Mouse (Mus musculus) layer of hippocampus, adult 11-12 months (tissue): ENCODE results near the gene Ptprd.
"Not testable (repeated sequence)": the region's sequence is repeated elsewhere in the genome, so short reads cannot be mapped to it uniquely, and the experiment has no call there.

ENCODE experiments used
- DNase-seq: peaks from one replicate; pipeline ENCODE4 v3.0.0; 2022; ENCODE audit warnings: low spot score

The Ptprd gene

GRCm38 (mm10) chr4:76194762-76195161, 2017.0 kb downstream of the Ptprd start:
- DNase-seq: no peak

GRCm38 (mm10) chr4:76193496-76193895, 2018.3 kb downstream of the Ptprd start:
- DNase-seq: no peak

- DNase-seq: no peak
Observed at GRCm38 (mm10) chr4:76192031-76192430, 2019.7 kb downstream of the Ptprd start.

- no peak for DNase-seq
Observed at GRCm38 (mm10) chr4:76190788-76191187, 2021.0 kb downstream of the Ptprd start.

- DNase-seq: no peak
Observed at GRCm38 (mm10) chr4:76183095-76183494, 2028.7 kb downstream of the Ptprd start.

GRCm38 (mm10) chr4:76179497-76179896, 2032.3 kb downstream of the Ptprd start:
- DNase-seq: no peak

GRCm38 (mm10) chr4:76175086-76175485, 2036.7 kb downstream of the Ptprd start:
- DNase-seq: peak; percentile 43

GRCm38 (mm10) chr4:76155750-76156149, 2056.0 kb downstream of the Ptprd start:
- no peak for DNase-seq

GRCm38 (mm10) chr4:76154190-76154589, 2057.6 kb downstream of the Ptprd start:
- no peak for DNase-seq

- DNase-seq: no peak
Observed at GRCm38 (mm10) chr4:76144925-76145324, 2066.8 kb downstream of the Ptprd start.

GRCm38 (mm10) chr4:76144333-76144732, 2067.4 kb downstream of the Ptprd start:
- no peak for DNase-seq

GRCm38 (mm10) chr4:76137901-76138300, 2073.9 kb downstream of the Ptprd start:
- no peak for DNase-seq

- DNase-seq: no peak
Observed at GRCm38 (mm10) chr4:76136625-76137024, 2075.1 kb downstream of the Ptprd start.

- no peak for DNase-seq
Observed at GRCm38 (mm10) chr4:76091845-76092244, 2119.9 kb downstream of the Ptprd start.

GRCm38 (mm10) chr4:76089866-76090265, 2121.9 kb downstream of the Ptprd start:
- DNase-seq: no peak

- DNase-seq: no peak
Observed at GRCm38 (mm10) chr4:76076051-76076450, 2135.7 kb downstream of the Ptprd start.

- no peak for DNase-seq
Observed at GRCm38 (mm10) chr4:76073286-76073685, 2138.5 kb downstream of the Ptprd start.

GRCm38 (mm10) chr4:76071720-76072119, 2140.0 kb downstream of the Ptprd start:
- DNase-seq: no peak

GRCm38 (mm10) chr4:76056836-76057235, 2154.9 kb downstream of the Ptprd start:
- no peak for DNase-seq

- DNase-seq: no peak
Observed at GRCm38 (mm10) chr4:76045650-76046049, 2166.1 kb downstream of the Ptprd start.

- DNase-seq: no peak
Observed at GRCm38 (mm10) chr4:76044802-76045201, 2167.0 kb downstream of the Ptprd start.

GRCm38 (mm10) chr4:76037178-76037577, 2174.6 kb downstream of the Ptprd start:
- DNase-seq: not testable (repeated sequence)

GRCm38 (mm10) chr4:76025571-76026325, 2186.0 kb downstream of the Ptprd start:
- DNase-seq: no peak

- DNase-seq: no peak
Observed at GRCm38 (mm10) chr4:76024502-76024821, 2187.3 kb downstream of the Ptprd start.
